Mouse (Mus musculus) small intestine, adult 2 months (tissue): Measurements from ENCODE around the gene Rxra.

Experiments used
- CTCF ChIP-seq: fragments of 200-500 bp; IDR thresholded peaks from 2 replicates; pipeline ENCODE4 v1.5.1; 2012; ENCODE audit warnings: low read depth, mild to moderate bottlenecking, control low read depth, inconsistent platforms, low read length, moderate library complexity, mixed read lengths; ENCODE audit not compliant: insufficient replicate concordance, insufficient read length; ENCODE audit errors: extremely low read depth
- POLR2A ChIP-seq: fragments of 200-500 bp; IDR thresholded peaks from 2 replicates; pipeline ENCODE4 v1.6.1; 2012; ENCODE audit warnings: low read depth, mild to moderate bottlenecking, control low read depth, inconsistent platforms, low read length, moderate library complexity

- TF ChIP-seq POLR2A (no peak), CTCF (no peak)
Observed at GRCm38 (mm10) chr2:27724729-27725316, 48.6 kb downstream of the Rxra start.
